Mouse (Mus musculus): ENCODE measurements around the gene Foxd1.

Gene Foxd1

GRCm38 (mm10) chr13:98354090-98354801 lies at the start of gene Foxd1:
Foxd1 (plus strand) TSS chr13:98354242.
- CTCF ChIA-PET = no interaction called here

GRCm38 (mm10) chr13:98305257-98305656 lies 48.8 kb upstream of the Foxd1 start:
- CTCF ChIA-PET = no interaction called here

- CTCF ChIA-PET = no interaction called here
Observed at GRCm38 (mm10) chr13:98306393-98306792, 47.6 kb upstream of the Foxd1 start.

- CTCF ChIA-PET = no interaction called here
Observed at GRCm38 (mm10) chr13:98306852-98307475, 47.1 kb upstream of the Foxd1 start.

- CTCF ChIA-PET = interaction anchor here (0.6 kb wide), 1 partner anchor 80 kb away, joined by 3 read pairs; no protein-coding TSS in a partner anchor
Observed at GRCm38 (mm10) chr13:98308004-98308403, 46.0 kb upstream of the Foxd1 start.

- CTCF ChIA-PET = no interaction called here
Observed at GRCm38 (mm10) chr13:98308724-98309123, 45.3 kb upstream of the Foxd1 start.

- CTCF ChIA-PET = no interaction called here
Observed at GRCm38 (mm10) chr13:98311597-98311996, 42.4 kb upstream of the Foxd1 start.

- CTCF ChIA-PET = no interaction called here
Observed at GRCm38 (mm10) chr13:98313631-98314030, 40.4 kb upstream of the Foxd1 start.

GRCm38 (mm10) chr13:98315124-98315523 lies 38.9 kb upstream of the Foxd1 start:
- CTCF ChIA-PET = no interaction called here

GRCm38 (mm10) chr13:98316140-98316479 lies 37.9 kb upstream of the Foxd1 start:
- CTCF ChIA-PET = no interaction called here

GRCm38 (mm10) chr13:98316480-98317245 lies 37.4 kb upstream of the Foxd1 start, which contains the start of gene Btf3:
Btf3 (minus strand) TSS chr13:98317006.
- CTCF ChIA-PET = no interaction called here

- CTCF ChIA-PET = no interaction called here
Observed at GRCm38 (mm10) chr13:98317246-98317677, 36.8 kb upstream of the Foxd1 start.

- CTCF ChIA-PET = no interaction called here
Observed at GRCm38 (mm10) chr13:98317911-98318310, 36.1 kb upstream of the Foxd1 start.

- CTCF ChIA-PET = no interaction called here
Observed at GRCm38 (mm10) chr13:98325034-98325433, 29.0 kb upstream of the Foxd1 start.

GRCm38 (mm10) chr13:98332106-98332505 lies 21.9 kb upstream of the Foxd1 start:
- CTCF ChIA-PET = no interaction called here

- CTCF ChIA-PET = interaction anchor here (0.6 kb wide), 1 partner anchor 1907 kb away, joined by 3 read pairs; no protein-coding TSS in a partner anchor
Observed at GRCm38 (mm10) chr13:98336205-98336604, 17.8 kb upstream of the Foxd1 start.

GRCm38 (mm10) chr13:98340506-98340905 lies 13.5 kb upstream of the Foxd1 start:
- CTCF ChIA-PET = no interaction called here

- CTCF ChIA-PET = no interaction called here
Observed at GRCm38 (mm10) chr13:98349491-98349890, 4.6 kb upstream of the Foxd1 start.

GRCm38 (mm10) chr13:98351527-98351926 lies 2.5 kb upstream of the Foxd1 start:
- CTCF ChIA-PET = interaction anchor here (0.5 kb wide), 1 partner anchor 53 kb away, joined by 3 read pairs; no protein-coding TSS in a partner anchor

- CTCF ChIA-PET = no interaction called here
Observed at GRCm38 (mm10) chr13:98352381-98352975, 1.6 kb upstream of the Foxd1 start.

- CTCF ChIA-PET = no interaction called here
Observed at GRCm38 (mm10) chr13:98353709-98354089, 343 bp upstream of the Foxd1 start.

GRCm38 (mm10) chr13:98354871-98355558 lies 973 bp downstream of the Foxd1 start:
- CTCF ChIA-PET = no interaction called here
